Mouse (Mus musculus) lung, postnatal 10 days (tissue): Measurements from ENCODE around the gene Samd4b.
"Not testable (repeated sequence)": the region's sequence is repeated elsewhere in the genome, so short reads cannot be mapped to it uniquely, and the experiment has no call there.

Experiments
- DNase-seq: peaks from one replicate; pipeline ENCODE4 v3.0.0; 2021

The Samd4b gene

DNA sequence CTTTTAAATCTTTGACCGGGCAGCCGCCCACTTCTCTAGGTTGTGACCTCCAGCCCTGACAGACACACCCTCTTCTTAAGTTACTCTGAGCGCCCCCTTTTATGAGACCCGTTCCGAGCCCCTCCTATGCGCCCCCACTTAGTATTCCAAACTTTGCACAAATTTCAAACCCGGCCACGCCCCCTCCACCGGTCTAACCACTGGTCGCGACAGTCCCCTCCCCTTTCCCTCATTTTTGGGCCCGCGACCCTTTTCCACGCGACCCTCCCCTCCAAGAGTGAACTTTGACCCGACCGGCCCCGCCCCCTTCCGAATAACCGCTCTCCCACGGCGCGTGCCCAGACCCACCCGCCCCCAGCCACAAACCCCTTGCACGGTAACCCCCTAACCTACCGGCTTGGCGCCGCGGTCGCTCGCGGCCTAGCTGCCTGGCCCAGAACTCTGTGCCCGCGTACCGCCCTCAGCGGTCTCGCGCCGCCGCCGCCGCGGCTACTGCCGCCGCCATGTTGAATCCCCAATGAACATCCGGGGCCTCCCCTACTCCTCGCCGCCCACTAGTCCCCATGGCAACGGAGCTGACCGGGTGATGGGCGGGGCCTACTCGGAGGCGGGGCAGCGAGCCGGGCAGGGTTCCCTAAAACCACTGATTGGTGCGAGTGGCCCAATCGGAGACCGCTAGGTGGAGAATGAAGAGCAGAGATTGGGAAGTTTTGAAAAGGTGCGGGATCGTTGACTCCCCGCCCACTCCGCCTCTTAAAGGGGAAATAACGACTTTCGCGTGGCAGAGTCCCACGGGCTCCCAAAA, at the start of gene Samd4b, which contains the start of gene Pak4:
TSS of gene Samd4b (minus strand) at position 503 of the 805 bp plus-strand sequence.
TSS of gene Pak4 (minus strand) at position 544 of the 805 bp plus-strand sequence.
- DNase-seq: peak; percentile 100

GRCm38 (mm10) chr7:28647016-28647415, 49.1 kb upstream of the Samd4b start:
- no peak for DNase-seq

DNA sequence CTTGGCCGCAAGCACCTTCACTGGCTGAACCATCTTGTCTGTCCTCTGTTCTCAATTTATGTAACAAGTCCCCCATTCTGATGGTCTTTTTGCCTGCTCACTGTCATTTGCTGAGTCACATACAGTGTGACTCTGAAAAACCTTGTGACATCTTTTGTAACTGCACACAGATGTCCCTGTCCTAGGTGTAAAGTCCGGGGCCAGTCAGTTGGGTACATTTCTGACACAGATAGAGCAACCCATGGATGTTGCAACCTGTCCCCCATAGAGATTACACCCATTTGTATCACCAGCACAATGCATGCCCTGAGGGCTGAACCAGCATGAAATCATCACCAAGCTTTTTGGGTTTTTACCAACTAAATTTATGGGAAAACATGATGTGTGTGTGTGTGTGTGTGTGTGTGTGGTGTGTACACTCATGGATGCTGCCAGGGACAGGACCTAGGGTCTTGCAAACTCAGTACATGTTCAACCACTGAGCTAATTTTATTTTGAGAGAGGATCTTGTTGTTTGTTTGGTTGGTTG, 48.1 kb upstream of the Samd4b start:
- DNase-seq: no peak

DNA sequence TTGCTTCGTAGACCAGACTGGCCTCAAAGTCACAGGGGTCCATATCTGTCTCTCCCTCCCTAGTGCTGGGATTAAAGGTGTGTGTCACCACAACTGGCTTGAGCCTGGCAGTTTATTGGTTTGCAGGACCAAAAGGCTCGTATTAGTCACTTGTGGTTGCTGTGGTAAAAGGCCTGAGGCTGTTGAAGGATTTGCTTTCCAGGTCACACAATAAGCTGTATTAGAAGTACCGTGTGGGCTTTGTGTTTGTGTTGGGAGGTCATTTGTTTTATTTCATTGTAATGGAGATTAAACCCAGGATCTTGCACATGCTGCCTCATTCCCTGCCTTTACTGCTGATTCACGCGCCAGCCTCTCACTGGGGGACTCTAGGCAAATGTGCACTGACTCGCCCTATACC, 47.4 kb upstream of the Samd4b start:
- no peak for DNase-seq

GRCm38 (mm10) chr7:28641546-28641945, 43.6 kb upstream of the Samd4b start:
- peak; percentile 61 for DNase-seq

DNA sequence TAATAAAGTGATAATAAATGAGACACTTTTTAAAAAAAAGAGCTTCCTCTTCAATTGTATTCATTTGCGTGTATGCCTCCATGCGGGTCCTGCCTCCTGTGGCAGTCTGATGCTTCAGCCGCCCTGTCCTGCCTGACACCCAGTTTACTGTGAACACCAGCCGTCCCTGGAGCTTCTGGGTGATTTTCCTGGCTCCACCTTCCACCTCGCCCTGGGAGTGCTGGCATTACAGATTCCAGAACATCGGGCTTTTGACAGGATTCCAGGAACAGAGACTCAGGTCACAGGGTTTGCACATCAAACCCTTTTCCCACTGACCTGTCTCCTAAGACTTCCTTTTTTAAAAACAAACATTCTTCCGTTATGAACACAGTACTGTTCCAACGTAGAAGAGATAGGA, 39.6 kb upstream of the Samd4b start:
- DNase-seq: no peak

DNA sequence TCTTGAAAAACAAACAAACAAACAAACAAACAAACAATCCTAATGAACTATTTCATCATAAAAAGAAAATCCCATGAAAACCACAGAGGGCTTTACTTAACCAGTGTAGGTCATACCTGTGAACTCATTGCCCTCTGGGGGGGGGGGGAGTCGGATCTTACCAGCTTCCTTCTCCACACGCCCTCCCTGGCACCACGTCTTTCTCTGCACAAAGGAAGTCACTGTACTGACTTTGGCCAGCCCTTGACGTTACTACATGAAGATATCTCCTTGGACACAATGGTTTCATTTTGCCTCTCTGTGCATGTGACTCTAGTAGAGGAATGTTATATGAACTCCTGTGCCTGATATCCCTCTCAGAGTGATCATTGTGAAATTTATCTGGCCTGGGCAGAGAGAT, 36.2 kb upstream of the Samd4b start:
- no peak for DNase-seq

- no peak for DNase-seq
Measured at GRCm38 (mm10) chr7:28631073-28631472, 33.1 kb upstream of the Samd4b start, which contains the start of gene Acp7. Gene Acp7 (minus strand): TSS chr7:28631332.

DNA sequence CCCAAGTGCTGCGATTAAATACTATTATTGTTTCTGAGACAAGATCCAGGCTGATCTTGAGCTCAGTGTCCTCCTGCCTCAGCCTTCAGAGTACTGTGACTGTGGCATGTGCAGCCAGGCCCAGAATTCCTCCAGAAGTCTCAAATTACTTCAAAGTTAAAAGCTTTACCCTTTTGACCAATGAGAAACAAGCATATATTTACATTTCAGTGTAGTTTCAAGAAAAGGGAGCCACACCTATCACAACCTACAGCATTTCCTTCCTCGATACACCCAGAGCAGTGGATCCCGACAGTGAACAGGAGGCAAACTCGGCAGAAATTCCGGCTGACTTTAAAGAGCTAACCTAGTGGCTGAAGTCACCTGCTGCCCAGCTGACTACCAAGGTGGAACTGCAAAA, 26.8 kb upstream of the Samd4b start:
- no peak for DNase-seq

- no peak for DNase-seq
Measured at GRCm38 (mm10) chr7:28619098-28619715, 21.3 kb upstream of the Samd4b start.

- no peak for DNase-seq
Measured at GRCm38 (mm10) chr7:28605951-28606350, 8.0 kb upstream of the Samd4b start.

DNA sequence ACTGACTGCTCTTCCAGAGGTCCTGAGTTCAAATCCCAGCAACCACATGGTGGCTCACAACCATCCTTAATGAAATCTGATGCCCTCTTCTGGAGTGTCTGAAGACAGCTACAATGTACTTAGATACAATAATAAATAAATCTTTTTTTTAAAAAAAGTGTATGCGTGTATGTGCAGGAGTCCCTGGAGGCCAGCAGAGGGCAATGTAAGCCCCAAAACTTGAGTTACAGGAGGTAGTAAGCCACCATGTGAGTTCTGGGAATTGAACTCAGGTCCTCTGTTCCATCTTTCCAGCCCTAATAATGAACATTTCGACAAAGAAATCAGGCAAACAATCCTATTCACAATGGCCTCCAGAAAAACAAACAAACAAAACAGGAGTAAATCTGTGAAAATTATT, 5.8 kb upstream of the Samd4b start:
- not testable (repeated sequence) for DNase-seq

- DNase-seq: no peak
Measured at GRCm38 (mm10) chr7:28603136-28603535, 5.2 kb upstream of the Samd4b start.

GRCm38 (mm10) chr7:28601668-28602067, 3.7 kb upstream of the Samd4b start:
- DNase-seq: peak; percentile 83

DNA sequence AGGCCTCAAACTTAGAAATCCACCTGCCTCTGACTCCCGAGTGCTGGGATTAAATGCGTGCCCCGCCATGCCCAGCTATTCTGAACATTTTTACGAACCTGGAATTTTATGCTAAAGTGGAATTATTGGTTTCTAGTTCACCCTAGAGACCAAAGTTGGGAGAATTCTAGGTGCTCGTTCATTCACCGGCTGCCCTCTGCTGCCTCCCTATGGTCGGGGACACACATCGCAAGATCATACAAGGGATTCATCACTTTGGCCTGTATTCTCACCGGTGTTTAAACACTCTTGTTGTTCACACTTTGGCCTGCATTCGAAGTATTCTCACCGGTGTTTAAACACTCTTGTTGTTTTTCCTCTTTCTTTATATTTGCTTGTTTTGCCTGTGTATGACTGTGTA, 3.1 kb upstream of the Samd4b start:
- DNase-seq: peak; percentile 85

GRCm38 (mm10) chr7:28598951-28599350, 1.0 kb upstream of the Samd4b start:
- no peak for DNase-seq

DNA sequence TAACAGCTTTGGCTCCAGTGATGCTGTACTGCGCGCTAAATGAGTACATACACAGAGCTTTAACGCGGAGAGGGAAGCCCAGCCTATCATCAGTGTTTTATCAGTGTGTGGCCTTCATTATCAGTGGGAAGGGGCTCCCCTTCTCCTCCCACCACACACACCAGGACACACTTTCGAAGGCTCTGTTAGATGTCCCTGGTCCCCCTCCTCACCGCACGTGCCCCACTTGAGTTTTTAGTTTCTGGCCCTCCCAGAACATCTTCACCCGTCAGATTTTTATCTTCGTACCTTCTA, 720 bp downstream of the Samd4b start:
- no peak for DNase-seq

DNA sequence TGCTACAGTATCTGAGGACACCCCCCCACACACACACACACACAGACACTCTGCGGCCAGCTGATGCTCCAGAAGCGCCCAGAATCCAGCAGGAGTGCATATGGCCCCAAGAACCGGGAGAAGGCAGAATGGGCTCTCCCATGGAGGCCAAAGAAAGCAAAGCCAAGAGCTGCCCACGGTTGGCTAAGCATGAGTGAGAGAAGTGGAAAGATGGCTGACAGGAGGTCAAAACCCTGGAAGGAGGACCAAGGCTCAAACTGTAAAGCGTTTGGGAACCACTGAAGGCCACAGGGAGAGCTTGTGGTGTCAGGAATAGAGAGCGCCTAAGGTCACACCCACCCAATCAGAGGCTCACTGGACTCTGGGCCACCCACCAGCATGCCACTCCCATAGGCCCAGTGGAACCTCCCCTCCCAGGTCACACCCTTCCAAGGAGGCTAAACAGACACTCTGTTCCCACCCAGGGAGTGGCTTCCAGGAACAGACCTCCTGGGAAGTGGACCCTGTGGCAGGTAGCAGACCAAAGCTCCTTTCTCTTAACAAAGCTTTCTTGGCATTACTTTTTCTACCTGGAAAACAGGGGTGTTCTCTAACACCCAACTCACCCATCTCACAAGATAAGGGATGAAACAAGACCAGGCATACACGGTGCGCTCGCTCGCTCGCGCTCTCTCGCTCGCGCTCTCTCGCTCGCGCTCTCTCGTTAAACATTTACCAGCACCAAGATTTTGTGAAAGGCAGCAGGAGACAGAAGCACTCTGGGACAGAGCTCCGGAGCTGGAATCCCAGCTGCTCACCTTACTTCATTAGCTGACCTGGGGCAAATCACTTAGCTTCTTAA, 1.3 kb downstream of the Samd4b start:
- peak; percentile 84 for DNase-seq

DNA sequence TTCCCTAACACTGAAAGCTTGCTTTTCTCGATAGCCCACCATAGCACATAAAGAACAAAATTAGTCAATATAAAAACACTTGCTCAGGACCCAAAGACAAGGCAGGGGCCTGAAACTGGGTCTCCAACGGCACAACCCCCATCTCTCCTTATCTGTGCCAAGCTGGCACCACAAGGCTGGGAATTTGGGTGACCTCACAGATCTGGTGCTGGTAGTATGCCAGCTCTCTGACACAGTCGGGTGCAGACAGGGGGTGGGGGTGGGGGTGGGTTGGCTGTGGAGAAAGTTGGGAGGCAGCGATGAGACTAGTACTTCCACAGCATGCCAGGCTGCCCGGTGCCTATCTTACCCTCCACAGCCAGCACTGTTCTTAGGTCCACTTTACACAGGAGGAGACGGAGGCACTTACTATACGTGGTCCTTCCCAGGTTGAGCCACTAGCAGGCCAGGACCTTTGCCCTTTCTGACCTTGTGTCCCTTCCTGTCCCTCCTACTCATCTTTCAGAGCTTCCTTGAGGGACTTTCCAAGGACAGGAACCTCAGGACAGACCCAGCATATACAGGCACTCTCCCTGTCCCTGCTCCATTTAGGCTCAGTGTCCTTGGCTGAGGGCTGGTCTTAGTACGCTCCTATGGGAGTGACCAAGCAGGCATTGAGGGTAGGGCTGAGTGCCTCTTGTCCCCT, 2.1 kb downstream of the Samd4b start:
- peak; percentile 23 for DNase-seq

- DNase-seq: peak; percentile 74
Measured at GRCm38 (mm10) chr7:28593206-28594111, 4.5 kb downstream of the Samd4b start.

DNA sequence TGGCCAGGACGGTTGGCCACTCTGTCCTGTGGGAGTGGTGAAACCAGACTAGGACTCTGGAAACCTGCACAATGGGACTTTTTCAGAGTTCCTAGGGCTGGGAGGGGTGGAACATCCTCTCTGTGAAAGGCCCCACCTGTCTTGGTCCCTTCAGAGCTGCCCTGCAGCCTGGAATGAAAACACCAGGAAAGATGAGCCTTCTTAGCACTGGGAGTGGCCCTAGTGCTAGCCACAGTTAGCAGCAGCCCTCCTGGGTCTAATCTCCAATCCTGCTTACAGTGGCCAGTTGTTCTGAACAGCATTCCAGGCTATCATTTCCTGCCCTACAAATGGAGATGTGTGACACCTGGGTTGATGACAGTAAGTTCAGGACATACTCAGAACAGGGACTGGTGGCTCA, 6.1 kb downstream of the Samd4b start:
- DNase-seq: no peak

- peak; percentile 61 for DNase-seq
Measured at GRCm38 (mm10) chr7:28587644-28588043, 10.3 kb downstream of the Samd4b start.
